Comparison of ENCODE assay signal across 21 mouse cellular contexts in the genomic region with DNA sequence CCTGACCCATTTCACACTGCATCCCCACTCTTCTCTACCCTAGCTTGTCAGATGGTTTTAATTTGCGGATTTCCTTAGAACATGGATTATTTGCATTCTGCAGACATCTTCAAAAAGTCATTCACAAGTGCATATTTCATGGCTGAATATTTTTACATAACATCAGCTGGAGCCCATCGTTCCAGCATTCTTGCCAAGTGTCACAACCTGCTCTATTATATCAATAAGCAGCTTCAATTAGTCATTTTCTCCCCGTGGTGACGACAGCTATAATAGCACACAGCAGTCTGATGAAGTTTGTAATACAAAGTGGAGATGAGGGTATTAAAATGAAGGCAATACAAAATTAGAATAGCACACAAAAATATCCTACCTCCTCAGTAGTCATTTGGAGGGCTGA.
DNase-seq lines count a peak whose midpoint lies in the region; ATAC-seq and TF ChIP-seq lines count a peak whose summit lies in the region.
"Had no signal": no experiment of that assay in that cellular context is flagged by ENCODE, and none has a peak within 500 bp of the region (broad histone marks: within the 10 kb centered on the region; RNA-seq: fewer than 3 reads in every experiment).

No protein-coding gene starts in this region.

- ATAC-seq in forebrain, embryonic 14.5 days: peak; percentile 61; the same call in 1 of the 2 replicates
- no peak for ATAC-seq in forebrain, embryonic 12.5 days (ENCODE audit: low FRiP score)
- no peak for ATAC-seq in midbrain, embryonic 14.5 days (ENCODE audit: low FRiP score, low TSS enrichment)
- ATAC-seq in midbrain, embryonic 15.5 days (replicated peaks): no peak; the same call in 1 of the 2 replicates
- ATAC-seq: intestine, embryonic 16.5 days had no signal

- no peak for TF ChIP-seq POLR2A in brain, embryonic 14.5 days (IDR thresholded peaks at IDR 0.05; ENCODE audit: borderline replicate concordance, extremely low read depth, insufficient read depth, insufficient read length, poor library complexity, severe bottlenecking)

- peak; percentile 65 for DNase-seq in forebrain, embryonic 14.5 days (ENCODE audit: low spot score)
- DNase-seq in midbrain, embryonic 14.5 days: peak; percentile 24
- DNase-seq in brain, embryonic 14.5 days (ENCODE audit: low read depth): peak; percentile 79
- DNase-seq in spleen, postnatal 10 days (ENCODE audit: low spot score in 2 of 2): no peak
- no peak for DNase-seq in embryo, embryonic 9.5 days (ENCODE audit: extremely low spot score)
- DNase-seq: adrenal gland, adult 2 months; adrenal gland, postnatal 25 days; cerebellum, adult 11 months; cerebellum, adult 8-10 months; cerebellum, postnatal 14 days; gastrocnemius, postnatal 14 days; heart, adult 2 months; heart, postnatal 14 days; kidney, adult 2 months had no signal

- H3K36me3 ChIP-seq in forebrain, embryonic 14.5 days (ENCODE audit: control insufficient read depth, insufficient read depth, low read length): no peaks in the 10 kb centered on the region
- H3K36me3 ChIP-seq in forebrain, embryonic 12.5 days (replicated peaks): no peaks in the 10 kb centered on the region
- H3K36me3 ChIP-seq in midbrain, embryonic 14.5 days (ENCODE audit: control insufficient read depth, insufficient read depth, low read length): no peaks in the 10 kb centered on the region
- H3K36me3 ChIP-seq in midbrain, embryonic 15.5 days (replicated peaks): no peaks in the 10 kb centered on the region
- H3K36me3 ChIP-seq: heart, embryonic 15.5 days; hindbrain, embryonic 13.5 days had no signal

- no peak overlapping the region for H3K27ac ChIP-seq in forebrain, embryonic 14.5 days (ENCODE audit: low read depth, low read length)
- H3K27ac ChIP-seq in forebrain, embryonic 12.5 days: no peak overlapping the region
- no peak overlapping the region for H3K27ac ChIP-seq in midbrain, embryonic 14.5 days (replicated peaks; ENCODE audit: low read depth, low read length)
- no peak overlapping the region for H3K27ac ChIP-seq in midbrain, embryonic 15.5 days
- H3K27ac ChIP-seq: heart, adult 2 months; heart, embryonic 15.5 days; hindbrain, embryonic 13.5 days had no signal

- no peaks in the 10 kb centered on the region for H3K4me1 ChIP-seq in forebrain, embryonic 14.5 days (ENCODE audit: control insufficient read depth, insufficient read depth, low read length)
- H3K4me1 ChIP-seq in forebrain, embryonic 12.5 days: no peaks in the 10 kb centered on the region
- no peaks in the 10 kb centered on the region for H3K4me1 ChIP-seq in midbrain, embryonic 14.5 days (ENCODE audit: control insufficient read depth, insufficient read depth, low read length)
- no peaks in the 10 kb centered on the region for H3K4me1 ChIP-seq in midbrain, embryonic 15.5 days
- H3K4me1 ChIP-seq: heart, embryonic 15.5 days; hindbrain, embryonic 13.5 days had no signal

- no peak overlapping the region for H3K4me2 ChIP-seq in forebrain, embryonic 14.5 days (ENCODE audit: low read length)
- no peak overlapping the region for H3K4me2 ChIP-seq in forebrain, embryonic 12.5 days
- no peak overlapping the region for H3K4me2 ChIP-seq in midbrain, embryonic 14.5 days (ENCODE audit: low read length)
- H3K4me2 ChIP-seq in midbrain, embryonic 15.5 days: no peak overlapping the region
- H3K4me2 ChIP-seq: heart, embryonic 11.5 days; heart, embryonic 15.5 days; hindbrain, embryonic 13.5 days had no signal

- no peak overlapping the region for H3K9ac ChIP-seq in forebrain, embryonic 14.5 days (ENCODE audit: low read length)
- no peak overlapping the region for H3K9ac ChIP-seq in forebrain, embryonic 12.5 days
- H3K9ac ChIP-seq in midbrain, embryonic 14.5 days (replicated peaks; ENCODE audit: low read length): no peak overlapping the region
- no peak overlapping the region for H3K9ac ChIP-seq in midbrain, embryonic 15.5 days
- H3K9ac ChIP-seq: heart, embryonic 15.5 days; hindbrain, embryonic 13.5 days had no signal

- H3K27me3 ChIP-seq in forebrain, embryonic 14.5 days (replicated peaks; ENCODE audit: control insufficient read depth, insufficient read depth, low read length): no peaks in the 10 kb centered on the region
- H3K27me3 ChIP-seq in forebrain, embryonic 12.5 days: no peaks in the 10 kb centered on the region
- H3K27me3 ChIP-seq in midbrain, embryonic 14.5 days (ENCODE audit: control insufficient read depth, insufficient read depth, low read length): no peaks in the 10 kb centered on the region
- no peaks in the 10 kb centered on the region for H3K27me3 ChIP-seq in midbrain, embryonic 15.5 days (replicated peaks)
- H3K27me3 ChIP-seq: CH12.LX; heart, embryonic 15.5 days; hindbrain, embryonic 13.5 days had no signal

- WGBS in forebrain, embryonic 14.5 days: 29% methylated on average over 4 of the region's 4 CpGs
- 50% methylated on average over 4 of the region's 4 CpGs for WGBS in forebrain, embryonic 12.5 days
- WGBS in midbrain, embryonic 14.5 days: 59% methylated on average over 4 of the region's 4 CpGs
- WGBS in midbrain, embryonic 15.5 days: 43% methylated on average over 4 of the region's 4 CpGs

- no peak for TF ChIP-seq CTCF in brain, embryonic 14.5 days (IDR thresholded peaks at IDR 0.05; ENCODE audit: borderline replicate concordance, extremely low read depth, insufficient read depth, insufficient read length)

- no peaks in the 10 kb centered on the region for H3K9me3 ChIP-seq in forebrain, embryonic 14.5 days (replicated peaks; ENCODE audit: control insufficient read depth, low read length)
- no peaks in the 10 kb centered on the region for H3K9me3 ChIP-seq in forebrain, embryonic 12.5 days
- H3K9me3 ChIP-seq in midbrain, embryonic 14.5 days (ENCODE audit: control insufficient read depth, low read length): no peaks in the 10 kb centered on the region
- H3K9me3 ChIP-seq in midbrain, embryonic 15.5 days: no peaks in the 10 kb centered on the region
- H3K9me3 ChIP-seq: heart, embryonic 15.5 days; hindbrain, embryonic 13.5 days had no signal

- no peak overlapping the region for H3K4me3 ChIP-seq in forebrain, embryonic 14.5 days (ENCODE audit: low read depth, low read length)
- no peak overlapping the region for H3K4me3 ChIP-seq in forebrain, embryonic 12.5 days (replicated peaks)
- no peak overlapping the region for H3K4me3 ChIP-seq in midbrain, embryonic 14.5 days (replicated peaks; ENCODE audit: low read depth, low read length)
- H3K4me3 ChIP-seq in midbrain, embryonic 15.5 days: no peak overlapping the region
- H3K4me3 ChIP-seq: heart, adult 2 months; heart, embryonic 15.5 days; hindbrain, embryonic 13.5 days had no signal

Comparison
In these comparisons a context has a peak if more than half of its experiments do, and no peak if none do; other contexts are left out.
1. DNase-seq: peak in forebrain, embryonic 14.5 days (single experiment), midbrain, embryonic 14.5 days (single experiment) and brain, embryonic 14.5 days (single experiment); none in spleen, postnatal 10 days (0 of 2) and embryo, embryonic 9.5 days (single experiment).